Mouse (Mus musculus): ENCODE data around the gene Sec31b. TPM values are rescaled to one million over a fixed set of nuclear protein-coding genes. Genes with fewer than 3 reads are reported as not detected.

The Sec31b gene
- total and polyA plus RNA-seq, 3 experiments: 0.12 to 1.2 TPM; not detected in 1

DNA sequence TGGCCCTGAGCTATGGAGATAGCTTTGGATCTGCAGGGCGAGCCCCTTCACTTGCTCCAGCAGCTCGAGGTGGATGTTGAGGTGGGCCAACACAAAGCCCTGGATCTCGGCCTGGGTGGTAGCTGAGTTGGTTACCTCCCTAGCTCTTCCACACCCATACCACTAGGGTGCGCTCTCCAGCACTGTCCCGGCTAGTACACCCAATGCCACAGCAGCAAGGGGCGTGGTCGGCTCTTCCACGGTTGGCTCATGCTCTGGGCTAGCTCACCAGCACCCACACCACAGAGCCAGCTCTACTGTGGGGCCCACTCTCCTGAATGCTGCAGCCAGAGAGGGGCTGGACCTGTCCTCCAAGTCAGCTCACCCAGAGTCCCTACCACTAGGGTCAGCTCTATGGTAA, 58.4 kb downstream of the Sec31b start:
- DNase-seq (ENCODE audit: low read depth, low spot score): peak; percentile 22
- Histone ChIP-seq H3K27me3 (ENCODE audit: control insufficient read depth in 1 of 2, insufficient read depth in 2 of 2, low read length in 2 of 2) (peaks cover 2 to 8% of the 10 kb centered on the region in 2 experiments), H3K36me3 (ENCODE audit: control insufficient read depth in 1 of 2, insufficient read depth in 2 of 2, low read length in 2 of 2) (no peaks in the 10 kb centered on the region), H3K27ac (ENCODE audit: control insufficient read depth, low read depth, low read length) (no peak overlapping the region), H3K79me2 (ENCODE audit: control insufficient read depth, insufficient read depth, low read length, poor library complexity) (no peaks in the 10 kb centered on the region), H3K4me3 (ENCODE audit: control insufficient read depth in 1 of 2, insufficient read depth in 1 of 2, low read depth in 2 of 2, low read length in 2 of 2) (no peak overlapping the region), H3K9me3 (replicated peaks; ENCODE audit: insufficient read depth, low read length) (no peaks in the 10 kb centered on the region), H3K4me1 (ENCODE audit: control insufficient read depth in 1 of 2, insufficient read depth in 2 of 2, low read length in 2 of 2) (no peaks in the 10 kb centered on the region), H3K9ac (ENCODE audit: control insufficient read depth, low read depth, low read length, poor library complexity, severe bottlenecking) (no peak overlapping the region)
- TF ChIP-seq CTCF (IDR thresholded peaks at IDR 0.05 in 2 of 3, conservative IDR thresholded peaks at IDR 0.05 in 1 of 3; ENCODE audit: control insufficient read depth in 1 of 3, insufficient read depth in 1 of 3, low read depth in 2 of 3, low read length in 3 of 3, poor library complexity in 1 of 3, severe bottlenecking in 1 of 3): peak in 2 of 3 experiments; percentile 22 to 30; a peak in 3 of 6 replicates
- TF ChIP-seq JUND (IDR thresholded peaks at IDR 0.05; ENCODE audit: low read depth, low read length): no peak

DNA sequence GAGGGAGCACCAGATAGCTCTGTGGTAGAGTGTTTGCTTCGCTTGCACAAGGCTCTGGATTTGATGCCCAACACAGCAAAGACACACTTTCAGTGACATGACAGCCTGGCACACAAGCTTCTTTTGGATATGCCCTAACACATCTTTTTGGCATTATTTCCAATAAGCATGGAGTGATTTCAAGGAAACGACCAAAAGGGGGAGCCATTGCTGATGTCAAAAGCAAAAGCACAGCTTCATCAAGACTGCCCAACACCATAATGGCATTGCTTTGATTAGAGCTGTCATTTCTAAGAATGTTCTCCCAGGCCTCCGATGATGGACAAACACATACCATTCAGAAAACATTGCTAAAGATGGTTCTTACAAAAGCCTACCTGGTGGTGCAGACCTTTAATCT, 69.1 kb downstream of the Sec31b start:
- H3K79me2 ChIP-seq (ENCODE audit: control insufficient read depth, insufficient read depth, low read length, poor library complexity): no peaks in the 10 kb centered on the region
- H3K36me3 ChIP-seq (ENCODE audit: control insufficient read depth in 1 of 2, insufficient read depth in 2 of 2, low read length in 2 of 2): no peaks in the 10 kb centered on the region
- TF ChIP-seq HCFC1 (IDR thresholded peaks at IDR 0.05; ENCODE audit: low read depth, low read length) (no peak), MYB (IDR thresholded peaks at IDR 0.05; ENCODE audit: low read depth, low read length) (no peak), UBTF (IDR thresholded peaks at IDR 0.05; ENCODE audit: borderline replicate concordance, insufficient read depth, low read depth, low read length) (no peak), NELFE (IDR thresholded peaks at IDR 0.05; ENCODE audit: low read depth, low read length) (no peak), CTCF (IDR thresholded peaks at IDR 0.05 in 2 of 3, conservative IDR thresholded peaks at IDR 0.05 in 1 of 3; ENCODE audit: control insufficient read depth in 1 of 3, insufficient read depth in 1 of 3, low read depth in 2 of 3, low read length in 3 of 3, poor library complexity in 1 of 3, severe bottlenecking in 1 of 3) (peak; percentile 13 to 68 (median 60); a peak in 4 of 6 replicates), E2F4 (IDR thresholded peaks at IDR 0.05; ENCODE audit: borderline replicate concordance, low read depth, low read length) (no peak), POLR2A (IDR thresholded peaks at IDR 0.05; ENCODE audit: control insufficient read depth in 1 of 2, insufficient read depth in 1 of 2, low read depth in 1 of 2, low read length in 2 of 2, poor library complexity in 1 of 2) (no peak), BHLHE40 (IDR thresholded peaks at IDR 0.05; ENCODE audit: borderline replicate concordance, low read depth, low read length) (no peak), USF1 (IDR thresholded peaks at IDR 0.05; ENCODE audit: low read depth, low read length) (no peak), MAFK (IDR thresholded peaks at IDR 0.05; ENCODE audit: borderline replicate concordance, low read depth, low read length) (no peak), ZC3H11A (IDR thresholded peaks at IDR 0.05; ENCODE audit: low read depth, low read length) (no peak), SIN3A (IDR thresholded peaks at IDR 0.05; ENCODE audit: low read length) (no peak), CHD1 (IDR thresholded peaks at IDR 0.05; ENCODE audit: low read depth, low read length) (no peak), EP300 (IDR thresholded peaks at IDR 0.05; ENCODE audit: low read depth in 1 of 2, low read length in 2 of 2) (no peak), GABPA (IDR thresholded peaks at IDR 0.05; ENCODE audit: low read depth, low read length) (no peak), RAD21 (IDR thresholded peaks at IDR 0.05; ENCODE audit: low read depth, low read length) (peak; percentile 31), ZKSCAN1 (IDR thresholded peaks at IDR 0.05; ENCODE audit: low read depth, low read length) (no peak), SMC3 (IDR thresholded peaks at IDR 0.05; ENCODE audit: low read depth, low read length) (peak; percentile 44), MEF2A (IDR thresholded peaks at IDR 0.05; ENCODE audit: extremely low read depth, insufficient replicate concordance, low read depth, low read length, poor library complexity, severe bottlenecking) (no peak), ZMIZ1 (IDR thresholded peaks at IDR 0.05; ENCODE audit: low read depth, low read length) (no peak), MYC (IDR thresholded peaks at IDR 0.05; ENCODE audit: low read depth, low read length) (no peak), TCF12 (IDR thresholded peaks at IDR 0.05; ENCODE audit: low read depth, low read length) (no peak), TBP (IDR thresholded peaks at IDR 0.05; ENCODE audit: low read depth, low read length) (no peak), RCOR1 (IDR thresholded peaks at IDR 0.05; ENCODE audit: low read depth, low read length) (no peak)
- H3K27ac ChIP-seq (ENCODE audit: control insufficient read depth, low read depth, low read length): no peak overlapping the region
- no peak overlapping the region for H3K4me3 ChIP-seq (ENCODE audit: control insufficient read depth in 1 of 2, insufficient read depth in 1 of 2, low read depth in 2 of 2, low read length in 2 of 2)
- no peaks in the 10 kb centered on the region for H3K9me3 ChIP-seq (replicated peaks; ENCODE audit: insufficient read depth, low read length)
- H3K9ac ChIP-seq (ENCODE audit: control insufficient read depth, low read depth, low read length, poor library complexity, severe bottlenecking): no peak overlapping the region
- H3K27me3 ChIP-seq (ENCODE audit: control insufficient read depth in 1 of 2, insufficient read depth in 2 of 2, low read length in 2 of 2): peaks cover 6 to 7% of the 10 kb centered on the region in 2 experiments
- no peaks in the 10 kb centered on the region for H3K4me1 ChIP-seq (ENCODE audit: control insufficient read depth in 1 of 2, insufficient read depth in 2 of 2, low read length in 2 of 2)
- DNase-seq (ENCODE audit: low read depth, low spot score): peak; percentile 58

Measured in MEL (cell line).